Mouse (Mus musculus) CD4-positive, CD25-positive, alpha-beta regulatory T cell, adult 4 months (primary cell): Measurements from ENCODE around the gene Vmn1r41. TPM values are rescaled to one million over a fixed set of nuclear protein-coding genes. Genes with fewer than 3 reads are reported as not detected.

ENCODE experiments used
- ATAC-seq: one replicate; pipeline ENCODE4 v1.8.0; 2017
- polyA plus RNA-seq, 2 experiments: library from polyadenylated mRNA; unstranded; fragments of 100-300 nt; shearing (Covaris generic); gene quantifications; one replicate each; pipeline ENCODE4 v1.2.1; 2017

The Vmn1r41 gene
- not detected for polyA plus RNA-seq

DNA sequence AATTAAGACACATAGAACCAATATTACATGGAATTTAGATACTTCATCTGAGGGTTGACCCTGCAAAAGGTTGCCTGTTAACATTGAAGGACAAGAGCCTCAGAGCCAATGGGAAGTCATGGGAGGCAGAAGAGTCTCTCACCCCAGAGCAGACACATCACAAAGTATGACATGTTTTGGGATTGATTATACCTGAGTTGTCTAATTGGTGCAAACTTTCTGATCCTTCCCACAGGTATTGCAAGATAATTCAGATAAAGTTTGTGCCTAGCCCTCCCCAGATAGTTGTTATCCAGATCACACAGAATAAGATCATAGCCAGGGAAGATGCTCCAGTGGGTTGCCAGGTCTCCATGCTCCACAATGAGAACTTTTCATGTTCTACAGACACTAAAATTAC lies at the start of gene Vmn1r41:
Gene Vmn1r41, plus strand, starts transcription at position 301 of the 400 bp plus-strand sequence.
- ATAC-seq = no peak

DNA sequence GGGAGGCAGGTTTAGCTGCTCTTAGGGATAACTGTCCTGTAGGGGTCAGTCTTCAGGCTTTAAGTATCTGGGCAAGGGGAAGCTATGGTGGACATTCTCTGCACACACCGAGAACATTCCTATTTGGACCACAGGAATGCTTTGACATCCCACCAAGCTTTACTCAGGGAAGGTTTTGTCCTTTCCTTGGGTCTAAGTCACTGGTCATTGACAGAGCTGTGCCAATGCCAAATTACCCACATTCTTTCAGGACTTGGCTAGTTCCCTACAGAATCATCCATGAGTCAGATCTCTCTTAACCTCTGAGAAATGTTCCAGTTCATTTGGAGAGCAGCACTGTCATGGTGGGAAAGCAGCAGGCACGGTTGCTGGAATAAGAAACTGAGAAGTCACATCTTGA lies 33.9 kb upstream of the Vmn1r41 start:
- ATAC-seq = no peak

DNA sequence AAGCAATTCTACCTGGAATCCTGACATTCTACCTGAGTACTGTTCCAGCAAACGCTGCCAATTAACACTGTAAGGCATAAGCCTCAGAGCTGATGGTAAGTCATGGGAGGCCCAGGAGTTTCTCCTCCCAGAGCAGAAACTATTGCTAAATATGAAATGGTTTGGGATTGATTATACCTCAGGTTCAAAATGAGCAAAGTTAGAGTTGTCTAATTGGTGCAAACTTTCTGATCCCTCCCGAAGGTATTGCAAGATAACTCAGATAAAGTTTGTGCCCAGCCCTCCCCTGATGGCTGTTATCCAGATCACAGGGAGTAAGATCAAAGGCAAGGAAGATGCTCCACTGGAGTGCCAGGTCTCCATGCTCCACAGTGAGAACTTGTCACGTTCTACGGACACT lies 33.3 kb upstream of the Vmn1r41 start, which contains the start of gene Vmn1r40:
Gene Vmn1r40, plus strand, starts transcription at position 301 of the 400 bp plus-strand sequence.
- no peak for ATAC-seq

DNA sequence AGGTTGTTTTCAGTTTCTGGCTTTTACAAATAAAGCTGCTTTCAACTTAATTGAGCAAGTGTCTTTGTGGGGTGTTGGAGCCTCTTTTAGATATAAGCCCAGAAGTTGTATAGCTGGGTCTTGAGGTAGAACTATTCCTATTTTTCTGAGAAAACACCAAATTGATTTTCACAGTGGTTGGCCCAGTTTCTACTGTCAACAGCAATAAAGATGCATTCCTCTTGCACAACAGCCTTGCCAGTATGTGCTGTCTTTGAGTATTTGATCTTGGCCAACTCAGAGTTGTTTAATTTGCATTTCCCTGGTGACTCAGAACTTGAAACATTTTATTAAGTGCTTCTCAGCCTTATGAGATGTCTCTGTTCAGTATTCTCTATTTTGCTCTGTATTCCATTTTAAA lies 22.5 kb upstream of the Vmn1r41 start:
- no peak for ATAC-seq

DNA sequence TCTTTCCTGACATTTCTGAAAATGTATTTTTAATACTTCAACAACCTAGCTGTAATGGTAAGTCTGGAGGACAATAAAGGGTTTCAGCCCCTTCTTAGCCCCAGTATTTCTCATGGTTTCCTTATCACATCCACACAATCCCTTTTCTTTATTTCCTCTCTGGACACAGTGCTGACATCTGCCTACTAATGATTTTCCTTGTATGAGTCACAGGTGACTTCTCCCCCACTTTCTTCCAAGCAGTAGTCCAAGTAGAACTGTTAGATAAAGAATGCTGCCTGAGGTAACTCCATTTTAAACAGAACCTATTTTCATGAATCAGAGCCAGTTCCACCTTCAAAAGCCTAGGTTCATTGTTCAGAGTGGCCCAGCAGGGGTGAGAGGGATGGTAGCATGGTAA lies 2.2 kb downstream of the Vmn1r41 start:
- ATAC-seq = no peak

DNA sequence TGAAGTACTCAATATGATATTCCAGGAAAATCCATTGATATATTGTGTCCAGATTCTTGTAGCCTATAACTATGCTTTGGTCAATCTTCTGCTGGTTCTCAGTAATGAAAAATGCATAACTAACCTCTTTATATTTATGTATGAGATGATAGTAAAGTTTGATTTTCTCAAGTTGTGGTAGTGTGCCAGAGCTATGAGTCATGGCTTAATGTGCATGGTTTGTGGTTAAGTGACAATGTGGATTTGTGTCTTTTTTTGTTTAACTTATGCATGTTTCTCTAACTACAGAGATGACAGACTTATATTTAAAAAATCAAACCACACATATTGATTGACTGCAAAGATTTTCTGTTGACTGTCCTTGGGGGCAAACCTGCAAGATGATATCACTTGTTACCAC lies 49.7 kb downstream of the Vmn1r41 start:
- ATAC-seq = no peak

Other genes starting within 250 kb of the Vmn1r41 start
- 1 to 10 TPM; 5.1 to 6.7 TPM for gene Chchd6, start 145.1 kb upstream of the Vmn1r41 start, polyA plus RNA-seq
- gene Txnrd3, start 96.8 kb upstream of the Vmn1r41 start, polyA plus RNA-seq = under 1 TPM; 0.30 to 0.48 TPM
- not detected for gene Vmn1r40, start 33.2 kb upstream of the Vmn1r41 start, polyA plus RNA-seq
- not detected for gene Vmn1r42, start 135.6 kb downstream of the Vmn1r41 start, polyA plus RNA-seq
- gene Vmn1r43, start 135.6 kb downstream of the Vmn1r41 start, polyA plus RNA-seq = under 1 TPM in 1 of 2 experiments, not detected in 1; 0.04 TPM
- gene Vmn1r44, start 142.9 kb downstream of the Vmn1r41 start, polyA plus RNA-seq = not detected
- not detected for gene Vmn1r45, start 199.8 kb downstream of the Vmn1r41 start, polyA plus RNA-seq
- gene Vmn1r46, start 228.5 kb downstream of the Vmn1r41 start, polyA plus RNA-seq = under 1 TPM in 1 of 2 experiments, not detected in 1; 0.04 TPM